Mouse (Mus musculus) hindbrain, embryonic 12.5 days (tissue): ENCODE data around the gene Irf2. TPM values are rescaled to one million over a fixed set of nuclear protein-coding genes. Genes with fewer than 3 reads are reported as not detected.

Source experiments
- ATAC-seq: fragments of 200-750 bp; cut with Nextera tagmentation; 2 replicates; pipeline ENCODE4 v1.8.0; 2017; ENCODE audit warnings: moderate TSS enrichment; ENCODE audit not compliant: low FRiP score
- H3K27ac ChIP-seq: fragments of 300-500 bp; sonication (generic); 2 replicates; pipeline ENCODE4 v1.5.1; 2016; ENCODE audit warnings: mild to moderate bottlenecking
- H3K27me3 ChIP-seq: fragments of 300-500 bp; sonication (generic); 2 replicates; pipeline ENCODE4 v1.6.1; 2016; ENCODE audit warnings: mild to moderate bottlenecking
- H3K36me3 ChIP-seq: fragments of 300-500 bp; sonication (generic); 2 replicates; pipeline ENCODE4 v1.6.1; 2016; ENCODE audit warnings: mild to moderate bottlenecking
- H3K4me1 ChIP-seq: fragments of 300-500 bp; sonication (generic); 2 replicates; pipeline ENCODE4 v1.6.1; 2016
- H3K4me2 ChIP-seq: fragments of 300-500 bp; sonication (generic); replicated peaks from 2 replicates; pipeline ENCODE4 v1.6.1; 2016; ENCODE audit warnings: mild to moderate bottlenecking
- H3K4me3 ChIP-seq: fragments of 300-500 bp; sonication (generic); 2 replicates; pipeline ENCODE4 v1.5.1; 2016; ENCODE audit warnings: mild to moderate bottlenecking
- H3K9ac ChIP-seq: fragments of 300-500 bp; sonication (generic); 2 replicates; pipeline ENCODE4 v1.6.1; 2016; ENCODE audit warnings: mild to moderate bottlenecking, moderate library complexity
- H3K9me3 ChIP-seq: fragments of 300-500 bp; sonication (generic); replicated peaks from 2 replicates; pipeline ENCODE4 v1.6.1; 2016; ENCODE audit warnings: mild to moderate bottlenecking
- WGBS: fragments of 180-500 bp; shearing (Covaris S2); methylation state at CpG from one replicate; pipeline ENCODE4 v1.1.7; 2016; 5-methylcytosine and 5-hydroxymethylcytosine counted together
- polyA plus RNA-seq: library from polyadenylated mRNA; unstranded; fragments of >200 nt; fragmentation: Nextera tagmentation; extraction: Ambion mirVana; gene quantifications from 2 replicates; pipeline ENCODE4 v1.2.1, GENCODE M21; 2016

The Irf2 gene
- polyA plus RNA-seq, 1 experiment from 2014 or later = 11.9 TPM

GRCm38 (mm10) chr8:46733603-46734002, 5.9 kb upstream of the Irf2 start:
- WGBS = 83% methylated on average over 8 of the region's 8 CpGs

GRCm38 (mm10) chr8:46735505-46735904, 4.0 kb upstream of the Irf2 start:
- Histone ChIP-seq H3K4me1 (peaks cover 8% of the 10 kb centered on the region; the same call in 1 of the 2 replicates), H3K27me3 (no peaks in the 10 kb centered on the region), H3K9ac (no peak overlapping the region), H3K4me3 (no peak overlapping the region), H3K36me3 (no peaks in the 10 kb centered on the region), H3K9me3 (no peaks in the 10 kb centered on the region), H3K4me2 (no peak overlapping the region), H3K27ac (no peak overlapping the region)
- 79% methylated on average over 11 of the region's 11 CpGs for WGBS
- ATAC-seq = no peak

More at GRCm38 (mm10) chr8:46733603-46734002, 5.9 kb upstream of the Irf2 start:
- no peak for ATAC-seq
- no peak overlapping the region for H3K9ac ChIP-seq
- no peaks in the 10 kb centered on the region for H3K9me3 ChIP-seq
- 0 out of 2 replicates have a peak, but pooled peaks cover 3% of the 10 kb centered on the region for H3K4me1 ChIP-seq
- H3K27me3 ChIP-seq = no peaks in the 10 kb centered on the region
- no peaks in the 10 kb centered on the region for H3K36me3 ChIP-seq
- no peak overlapping the region for H3K4me3 ChIP-seq
- no peak overlapping the region for H3K27ac ChIP-seq
- H3K4me2 ChIP-seq = no peak overlapping the region

- WGBS = 81% methylated on average over 3 of the region's 3 CpGs
- Histone ChIP-seq H3K27ac (no peak overlapping the region), H3K36me3 (no peaks in the 10 kb centered on the region), H3K27me3 (no peaks in the 10 kb centered on the region), H3K4me3 (no peak overlapping the region), H3K9me3 (no peaks in the 10 kb centered on the region), H3K9ac (no peak overlapping the region), H3K4me2 (no peak overlapping the region), H3K4me1 (peaks cover 8% of the 10 kb centered on the region; the same call in 1 of the 2 replicates)
- ATAC-seq = no peak
These were observed 3.3 kb upstream of the Irf2 start for GRCm38 (mm10) chr8:46736260-46736659.

GRCm38 (mm10) chr8:46737421-46737820, 2.1 kb upstream of the Irf2 start:
- H3K27ac ChIP-seq = no peak overlapping the region
- ATAC-seq = no peak
- H3K4me1 ChIP-seq = peaks cover 15% of the 10 kb centered on the region
- WGBS = 80% methylated on average over 10 of the region's 10 CpGs
- H3K9ac ChIP-seq = no peak overlapping the region
- H3K9me3 ChIP-seq = no peaks in the 10 kb centered on the region
- no peak overlapping the region for H3K4me3 ChIP-seq
- no peaks in the 10 kb centered on the region for H3K36me3 ChIP-seq
- no peaks in the 10 kb centered on the region for H3K27me3 ChIP-seq
- H3K4me2 ChIP-seq = no peak overlapping the region

- H3K4me2 ChIP-seq = no peak overlapping the region
- no peak for ATAC-seq
- WGBS = 81% methylated on average over 3 of the region's 3 CpGs
These were observed 1.6 kb upstream of the Irf2 start for GRCm38 (mm10) chr8:46737907-46738306.

GRCm38 (mm10) chr8:46738601-46739000, 931 bp upstream of the Irf2 start:
- WGBS = 27% methylated on average over 5 of the region's 5 CpGs
- no peaks in the 10 kb centered on the region for H3K36me3 ChIP-seq
- H3K27me3 ChIP-seq = no peaks in the 10 kb centered on the region
- ATAC-seq = no peak
- peaks cover 15% of the 10 kb centered on the region for H3K4me1 ChIP-seq
- H3K27ac ChIP-seq = no peak overlapping the region
- H3K4me2 ChIP-seq = peak overlapping the region; percentile 71
- H3K9ac ChIP-seq = no peak overlapping the region
- no peaks in the 10 kb centered on the region for H3K9me3 ChIP-seq
- H3K4me3 ChIP-seq = peak overlapping the region; percentile 94; the same call in 1 of the 2 replicates

More at GRCm38 (mm10) chr8:46737907-46738306, 1.6 kb upstream of the Irf2 start:
- H3K36me3 ChIP-seq = no peaks in the 10 kb centered on the region
- H3K27me3 ChIP-seq = no peaks in the 10 kb centered on the region
- H3K27ac ChIP-seq = no peak overlapping the region
- no peak overlapping the region for H3K4me3 ChIP-seq
- peaks cover 15% of the 10 kb centered on the region for H3K4me1 ChIP-seq
- H3K9me3 ChIP-seq = no peaks in the 10 kb centered on the region
- H3K9ac ChIP-seq = no peak overlapping the region

- H3K4me3 ChIP-seq = peak overlapping the region; percentile 94
- peaks cover 15% of the 10 kb centered on the region for H3K4me1 ChIP-seq
- peak overlapping the region; percentile 91 for H3K27ac ChIP-seq
- peak overlapping the region; percentile 71 for H3K4me2 ChIP-seq
- no peaks in the 10 kb centered on the region for H3K9me3 ChIP-seq
- ATAC-seq = peak; percentile 8
- peak overlapping the region; percentile 98 for H3K9ac ChIP-seq
- WGBS = under 1% methylated on average over 21 of the region's 22 CpGs
- no peaks in the 10 kb centered on the region for H3K27me3 ChIP-seq
- H3K36me3 ChIP-seq = no peaks in the 10 kb centered on the region
These were observed 502 bp downstream of the Irf2 start for GRCm38 (mm10) chr8:46739956-46740512.

DNA sequence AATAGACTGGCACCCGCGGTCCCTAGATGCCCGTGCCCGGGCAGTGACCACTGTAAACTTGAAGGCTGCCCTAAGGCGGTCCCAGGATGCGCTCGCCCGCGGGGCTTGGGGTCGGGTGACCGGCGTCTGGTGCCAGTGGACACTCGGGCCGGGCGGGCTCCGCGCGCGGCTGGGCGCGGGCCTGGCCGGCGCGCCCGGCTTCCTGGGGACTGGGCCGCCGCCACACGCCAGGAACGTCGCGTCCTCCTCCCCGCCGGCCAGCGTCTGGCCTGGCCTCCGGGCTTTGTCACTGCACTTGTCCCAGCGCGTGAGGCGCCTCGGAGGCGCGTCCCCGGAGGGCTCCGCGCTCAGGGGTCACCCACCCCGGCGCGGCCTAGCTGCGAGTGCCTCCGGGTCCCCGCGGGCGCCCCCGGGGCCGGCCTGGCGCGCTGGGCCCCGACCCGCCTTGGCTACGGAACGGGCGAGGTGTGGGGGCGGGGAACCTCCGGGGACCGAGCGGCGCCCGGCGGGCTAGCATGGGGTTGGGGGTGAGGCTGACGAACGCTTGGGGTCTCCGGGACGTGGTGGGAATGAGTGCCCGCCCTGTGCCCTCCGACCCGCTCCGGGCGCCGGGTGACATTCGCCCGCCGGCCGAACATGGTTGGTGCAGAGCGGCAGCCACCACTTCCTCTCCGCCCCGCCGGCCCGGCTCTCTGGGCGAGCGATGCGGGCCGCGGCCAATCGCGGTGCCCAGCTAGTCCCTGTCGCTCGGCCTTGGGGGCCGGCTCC, 1.2 kb downstream of the Irf2 start:
- ATAC-seq = peak; percentile 82
- WGBS = 1% methylated on average over 89 of the region's 97 CpGs

GRCm38 (mm10) chr8:46741281-46741791, 1.8 kb downstream of the Irf2 start:
- peak overlapping the region; percentile 71 for H3K4me2 ChIP-seq
- H3K4me3 ChIP-seq = peak overlapping the region; percentile 94
- H3K4me1 ChIP-seq = peaks cover 15% of the 10 kb centered on the region
- H3K27ac ChIP-seq = peak overlapping the region; percentile 91
- no peaks in the 10 kb centered on the region for H3K27me3 ChIP-seq
- H3K36me3 ChIP-seq = no peaks in the 10 kb centered on the region
- under 1% methylated on average over 28 of the region's 28 CpGs for WGBS
- ATAC-seq = peak; percentile 39
- H3K9me3 ChIP-seq = no peaks in the 10 kb centered on the region
- peak overlapping the region; percentile 98 for H3K9ac ChIP-seq

More for the DNA sequence above, 1.2 kb downstream of the Irf2 start:
- H3K4me1 ChIP-seq = peaks cover 15% of the 10 kb centered on the region
- no peaks in the 10 kb centered on the region for H3K36me3 ChIP-seq
- H3K9me3 ChIP-seq = no peaks in the 10 kb centered on the region
- peak overlapping the region; percentile 91 for H3K27ac ChIP-seq
- no peaks in the 10 kb centered on the region for H3K27me3 ChIP-seq
- peak overlapping the region; percentile 94 for H3K4me3 ChIP-seq
- peak overlapping the region; percentile 98 for H3K9ac ChIP-seq
- peak overlapping the region; percentile 71 for H3K4me2 ChIP-seq

GRCm38 (mm10) chr8:46741991-46742690, 2.6 kb downstream of the Irf2 start:
- Histone ChIP-seq H3K36me3 (no peaks in the 10 kb centered on the region), H3K4me1 (peaks cover 15% of the 10 kb centered on the region), H3K27me3 (no peaks in the 10 kb centered on the region), H3K4me2 (peak overlapping the region; percentile 71), H3K9me3 (no peaks in the 10 kb centered on the region), H3K4me3 (peak overlapping the region; percentile 94), H3K9ac (peak overlapping the region; percentile 98; the same call in 1 of the 2 replicates), H3K27ac (peak overlapping the region; percentile 91; the same call in 1 of the 2 replicates)
- 60% methylated on average over 8 of the region's 8 CpGs for WGBS
- no peak for ATAC-seq

- no peaks in the 10 kb centered on the region for H3K27me3 ChIP-seq
- no peaks in the 10 kb centered on the region for H3K9me3 ChIP-seq
- WGBS = 82% methylated on average over 5 of the region's 5 CpGs
- H3K4me2 ChIP-seq = no peak overlapping the region
- no peak for ATAC-seq
- H3K36me3 ChIP-seq = no peaks in the 10 kb centered on the region
- no peak overlapping the region for H3K9ac ChIP-seq
- H3K27ac ChIP-seq = no peak overlapping the region
- peaks cover 15% of the 10 kb centered on the region for H3K4me1 ChIP-seq
- no peak overlapping the region for H3K4me3 ChIP-seq
These were observed 3.2 kb downstream of the Irf2 start for GRCm38 (mm10) chr8:46742691-46743082.

- no peak overlapping the region for H3K9ac ChIP-seq
- WGBS = 92% methylated on average over 1 of the region's 1 CpGs
- H3K4me2 ChIP-seq = no peak overlapping the region
- H3K4me3 ChIP-seq = no peak overlapping the region
- H3K4me1 ChIP-seq = peaks cover 13% of the 10 kb centered on the region
- H3K9me3 ChIP-seq = no peaks in the 10 kb centered on the region
- H3K27ac ChIP-seq = no peak overlapping the region
- H3K36me3 ChIP-seq = no peaks in the 10 kb centered on the region
- no peak for ATAC-seq
- H3K27me3 ChIP-seq = no peaks in the 10 kb centered on the region
These were observed 5.9 kb downstream of the Irf2 start for GRCm38 (mm10) chr8:46745464-46745863.
